Mouse (Mus musculus) urinary bladder, adult 2 months (tissue): Measurements from ENCODE around the gene Lrrc25. TPM values are rescaled to one million over a fixed set of nuclear protein-coding genes. Genes with fewer than 3 reads are reported as not detected.

Experiments
- DNase-seq: peaks from one replicate; pipeline ENCODE4 v3.0.0; 2022; ENCODE audit warnings: low spot score
- polyA plus RNA-seq: library from polyadenylated mRNA; depleted of rRNA; stranded (reverse); fragments of >200 nt; gene quantifications from 2 replicates; pipeline ENCODE4 v1.2.3, GENCODE M21; 2012; rRNA removed

Lrrc25 gene
- polyA plus RNA-seq, 1 experiment = 6.2 TPM

DNA sequence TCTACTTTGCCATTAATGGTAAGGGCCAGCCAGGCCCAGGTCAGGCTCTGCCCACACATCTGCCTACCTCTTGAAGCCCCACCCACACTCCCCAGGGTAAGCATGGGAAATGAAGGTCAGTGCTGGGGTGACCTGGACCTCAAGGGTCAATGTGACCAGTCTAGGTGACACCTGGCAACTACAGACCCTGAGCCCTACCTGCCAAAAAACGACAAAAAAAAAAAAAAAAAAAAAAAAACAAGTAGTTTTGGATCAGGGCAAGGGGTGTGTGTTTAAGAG is 32.1 kb downstream of the Lrrc25 start:
- DNase-seq = no peak

- no peak for DNase-seq
Measured at GRCm38 (mm10) chr8:70648921-70649320, 33.0 kb downstream of the Lrrc25 start.

- no peak for DNase-seq
Measured at GRCm38 (mm10) chr8:70649324-70649723, 33.4 kb downstream of the Lrrc25 start.

DNA sequence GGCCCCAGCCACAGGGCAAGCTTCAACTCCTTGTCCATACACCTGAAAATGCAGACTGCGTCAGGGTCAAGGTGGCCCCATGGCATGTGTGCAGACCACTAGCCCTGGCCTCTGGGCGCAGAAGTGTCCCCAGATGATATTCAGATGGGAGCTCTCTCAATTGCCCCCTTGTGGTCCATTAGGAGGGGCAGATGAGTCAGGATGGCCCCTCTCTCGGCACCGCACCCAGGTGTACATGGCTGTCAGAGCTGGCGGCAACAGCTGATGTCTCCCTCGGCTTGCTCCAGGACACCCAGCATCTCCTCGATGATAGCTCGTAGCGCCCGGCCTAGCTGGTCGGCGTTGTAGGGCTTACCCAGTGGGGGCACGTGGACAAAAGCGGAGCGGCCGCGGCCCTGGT is 34.4 kb downstream of the Lrrc25 start:
- DNase-seq = no peak

- no peak for DNase-seq
Measured at GRCm38 (mm10) chr8:70653226-70653625, 37.3 kb downstream of the Lrrc25 start.

- DNase-seq = no peak
Measured at GRCm38 (mm10) chr8:70654121-70654520, 38.2 kb downstream of the Lrrc25 start.

DNA sequence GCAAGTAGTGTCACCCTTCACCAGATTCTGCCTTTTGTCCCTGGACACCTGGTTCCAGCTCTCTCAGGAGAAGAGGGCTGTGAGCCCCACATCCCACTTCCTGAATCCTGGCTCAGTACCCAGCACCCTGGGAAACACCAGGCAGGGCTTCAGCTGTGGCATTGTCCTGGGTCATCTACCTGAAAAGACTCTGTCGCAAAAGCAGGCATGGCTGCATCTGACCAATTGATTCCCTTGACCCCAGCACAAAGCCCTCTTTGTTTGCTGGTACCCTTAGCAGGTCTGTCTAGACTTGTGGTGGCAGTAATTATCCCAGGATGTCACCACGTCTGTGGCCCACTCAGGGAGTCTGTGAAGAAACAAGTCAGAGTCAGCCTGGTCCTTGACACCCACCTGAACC is 39.5 kb downstream of the Lrrc25 start:
- DNase-seq = no peak

DNA sequence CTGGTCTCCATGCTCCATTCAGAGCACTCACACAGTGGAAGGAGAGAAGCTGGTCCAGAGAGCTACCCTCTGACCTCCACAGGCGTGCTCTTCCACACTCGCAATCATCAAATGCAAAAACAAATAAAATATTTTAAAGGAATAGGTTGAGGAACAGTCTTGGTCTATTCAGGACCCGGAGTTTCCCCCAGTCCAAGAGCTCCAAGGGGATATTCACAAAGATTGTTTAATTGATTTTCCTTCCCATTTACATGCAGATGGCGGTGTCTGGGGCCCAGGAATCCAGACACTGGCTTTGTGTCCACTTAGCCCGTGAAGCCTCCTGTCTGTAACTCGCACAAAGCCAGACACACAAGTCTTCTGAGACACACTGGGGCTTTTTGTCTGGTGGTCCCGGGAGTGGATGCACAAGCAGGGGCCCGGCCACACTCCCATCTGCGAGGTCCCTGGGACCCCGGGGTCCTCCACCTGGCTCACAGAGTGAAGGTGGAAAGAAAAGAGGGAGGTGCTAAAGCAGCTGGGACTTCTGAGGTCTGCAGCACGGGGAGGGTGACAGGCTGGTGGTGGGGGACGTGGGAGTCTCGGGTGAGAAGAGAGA is 40.3 kb downstream of the Lrrc25 start:
- no peak for DNase-seq

DNA sequence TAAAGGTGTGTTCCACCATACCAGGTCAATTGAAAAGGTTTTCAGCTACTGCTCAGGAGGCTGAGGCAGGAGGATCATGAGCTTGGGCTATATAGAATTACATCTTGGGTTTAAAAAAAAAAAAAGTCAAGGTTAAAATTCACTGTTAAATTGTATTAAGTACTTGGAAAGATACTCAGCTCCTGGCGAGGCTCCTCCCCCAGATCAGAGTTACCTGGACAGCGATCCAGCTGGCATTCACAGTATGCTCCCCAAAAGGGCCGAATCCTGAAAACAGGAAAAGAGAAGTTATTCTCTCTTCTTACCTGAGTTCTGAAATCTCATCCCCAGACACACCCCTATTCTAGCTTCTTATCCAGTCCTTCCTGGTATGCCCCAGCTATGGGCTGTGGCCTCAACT is 41.3 kb downstream of the Lrrc25 start:
- no peak for DNase-seq

GRCm38 (mm10) chr8:70657739-70658138 is 41.8 kb downstream of the Lrrc25 start:
- no peak for DNase-seq

DNA sequence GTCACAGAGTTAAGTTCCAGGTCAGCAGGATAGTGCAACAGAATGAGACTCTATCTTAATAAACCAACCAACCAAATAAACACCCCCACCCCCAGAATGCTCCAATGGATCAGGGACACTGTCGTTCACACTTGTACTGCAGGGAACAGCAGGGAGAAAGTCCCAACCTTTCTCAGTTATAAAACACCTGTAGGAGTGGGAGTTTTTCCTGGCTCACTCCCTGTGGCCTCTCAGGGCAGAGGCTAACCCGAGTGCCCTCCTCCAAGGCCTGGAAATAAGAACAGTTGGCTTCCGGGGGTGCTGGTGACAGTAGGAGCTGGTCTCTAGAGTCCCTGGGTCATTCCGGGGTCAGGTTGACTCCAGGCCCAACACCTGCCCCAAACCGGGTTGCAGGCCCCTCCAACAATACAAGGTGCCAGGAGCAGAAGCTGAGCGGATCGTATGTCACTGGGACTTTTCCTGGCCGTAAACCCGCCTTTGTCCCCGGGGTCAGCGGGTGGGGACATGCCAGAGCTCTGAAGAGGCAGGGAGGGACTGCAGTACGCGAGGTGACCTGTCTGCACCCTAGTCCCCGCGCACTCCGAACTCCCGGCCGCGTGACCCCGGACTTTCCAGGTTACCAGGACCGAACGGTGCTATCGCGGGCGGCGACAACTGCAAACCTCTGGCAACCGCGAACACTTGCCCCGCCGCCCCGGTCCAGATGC is 43.1 kb downstream of the Lrrc25 start:
- no peak for DNase-seq

- DNase-seq = peak; percentile 85
Measured at GRCm38 (mm10) chr8:70659604-70660272, 43.8 kb downstream of the Lrrc25 start.

- DNase-seq = no peak
Measured at GRCm38 (mm10) chr8:70660273-70660725, 44.3 kb downstream of the Lrrc25 start, which contains the start of gene Pgpep1. Pgpep1 (minus strand) TSS chr8:70660388.

- no peak for DNase-seq
Measured at GRCm38 (mm10) chr8:70663691-70664090, 47.7 kb downstream of the Lrrc25 start.

DNA sequence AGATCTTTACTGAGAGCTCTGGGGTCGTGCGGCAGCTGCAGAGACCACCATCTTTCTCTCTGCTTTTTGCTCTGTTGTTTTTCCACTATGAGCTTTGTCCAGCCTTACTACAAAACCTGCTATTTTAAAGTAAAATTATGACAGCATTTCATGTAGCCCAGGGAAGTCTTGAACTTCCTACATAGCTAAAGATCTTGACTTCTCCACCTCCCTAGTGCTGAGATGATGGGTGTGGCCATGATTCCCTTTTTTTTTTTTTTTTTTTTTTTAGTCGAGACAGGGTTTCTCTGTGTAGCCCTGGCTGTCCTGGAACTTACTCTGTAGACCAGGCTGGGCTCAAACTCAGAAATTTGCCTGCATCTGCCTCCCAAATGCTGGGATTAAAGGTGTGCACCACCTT is 48.7 kb downstream of the Lrrc25 start:
- DNase-seq = no peak

GRCm38 (mm10) chr8:70665599-70665998 is 49.6 kb downstream of the Lrrc25 start:
- no peak for DNase-seq

GRCm38 (mm10) chr8:70667071-70667470 is 51.1 kb downstream of the Lrrc25 start:
- DNase-seq = no peak

Other genes with a start within 250 kb of the Lrrc25 start
- gene Comp, start 242.6 kb upstream of the Lrrc25 start, polyA plus RNA-seq = 0.22 and 0.23 TPM in 2 replicates
- gene Crtc1, start 176.6 kb upstream of the Lrrc25 start, polyA plus RNA-seq = 7.9 and 11.7 TPM in 2 replicates
- gene Klhl26, start 139.2 kb upstream of the Lrrc25 start, polyA plus RNA-seq = 34.7 and 36.9 TPM in 2 replicates
- gene Tmem59l, start 128.8 kb upstream of the Lrrc25 start, polyA plus RNA-seq = 0.08 and 0.28 TPM in 2 replicates
- gene Crlf1, start 123.0 kb upstream of the Lrrc25 start, polyA plus RNA-seq = 0.40 and 0.41 TPM in 2 replicates
- gene Rex1bd, start 109.4 kb upstream of the Lrrc25 start, polyA plus RNA-seq = 119 and 129 TPM in 2 replicates
- gene Uba52, start 105.4 kb upstream of the Lrrc25 start, polyA plus RNA-seq = 881 and 1,275 TPM in 2 replicates
- 300 and 366 TPM in 2 replicates for gene Fkbp8, start 88.4 kb upstream of the Lrrc25 start, polyA plus RNA-seq
- 73.9 and 74.2 TPM in 2 replicates for gene Kxd1, start 88.2 kb upstream of the Lrrc25 start, polyA plus RNA-seq
- 21.3 and 26.9 TPM in 2 replicates for gene Ell, start 76.7 kb upstream of the Lrrc25 start, polyA plus RNA-seq
- gene Isyna1, start 21.8 kb upstream of the Lrrc25 start, polyA plus RNA-seq = 37.9 and 49.6 TPM in 2 replicates
- 73.5 and 74.6 TPM in 2 replicates for gene Ssbp4, start 7.3 kb upstream of the Lrrc25 start, polyA plus RNA-seq
- gene Gdf15, start 16.3 kb downstream of the Lrrc25 start, polyA plus RNA-seq = 0.84 and 1.1 TPM in 2 replicates
- 19.2 and 20.6 TPM in 2 replicates for gene Pgpep1, start 44.2 kb downstream of the Lrrc25 start, polyA plus RNA-seq
- gene Lsm4, start 57.1 kb downstream of the Lrrc25 start, polyA plus RNA-seq = 97.8 and 99.4 TPM in 2 replicates
- 132 and 153 TPM in 2 replicates for gene Jund, start 82.8 kb downstream of the Lrrc25 start, polyA plus RNA-seq
- gene Iqcn, start 87.3 kb downstream of the Lrrc25 start, polyA plus RNA-seq = not detected in 2 replicates
- 0.46 and 0.56 TPM in 2 replicates for gene Gm3336, start 102.4 kb downstream of the Lrrc25 start, polyA plus RNA-seq
- 0.54 and 0.59 TPM in 2 replicates for gene Pde4c, start 107.6 kb downstream of the Lrrc25 start, polyA plus RNA-seq
- 34.1 and 35.3 TPM in 2 replicates for gene Rab3a, start 138.5 kb downstream of the Lrrc25 start, polyA plus RNA-seq
- 38.2 and 41.9 TPM in 2 replicates for gene Mpv17l2, start 144.8 kb downstream of the Lrrc25 start, polyA plus RNA-seq
- gene Pik3r2, start 160.6 kb downstream of the Lrrc25 start, polyA plus RNA-seq = 57.3 and 66.0 TPM in 2 replicates
- 19.5 and 19.7 TPM in 2 replicates for gene Mast3, start 188.9 kb downstream of the Lrrc25 start, polyA plus RNA-seq
- 0.58 and 0.94 TPM in 2 replicates for gene Il12rb1, start 192.3 kb downstream of the Lrrc25 start, polyA plus RNA-seq
- gene Arrdc2, start 223.6 kb downstream of the Lrrc25 start, polyA plus RNA-seq = 20.4 and 27.4 TPM in 2 replicates
- 5.5 and 5.6 TPM in 2 replicates for gene Kcnn1, start 247.1 kb downstream of the Lrrc25 start, polyA plus RNA-seq